Mouse (Mus musculus): ENCODE data around the gene Gm44596. TPM values are rescaled to one million over a fixed set of nuclear protein-coding genes. Genes with fewer than 3 reads are reported as not detected.

Gene Gm44596
- polyA plus RNA-seq, 1 experiment from 2014 or later, result not detected

DNA sequence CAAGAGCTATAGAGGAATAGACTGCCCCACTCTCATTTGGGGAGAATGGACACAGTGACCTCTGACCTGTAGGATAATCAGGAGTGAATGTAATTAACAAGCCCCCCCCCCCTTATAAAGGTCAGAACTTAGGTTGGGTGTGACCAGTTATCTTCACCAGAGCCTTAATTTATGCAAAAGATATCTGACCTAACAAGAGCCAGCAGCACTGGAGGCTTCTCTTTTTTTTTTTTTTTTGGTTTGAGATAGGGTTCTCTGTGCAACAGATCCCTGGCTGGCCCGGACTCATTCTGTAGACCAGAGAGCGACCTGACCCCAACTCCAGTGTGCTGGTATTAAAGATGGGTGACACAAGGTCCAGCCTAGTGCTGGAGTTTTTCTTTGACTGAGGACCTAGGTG lies 54.0 kb downstream of the Gm44596 start:
- 88% methylated on average over 2 of the region's 2 CpGs for WGBS
- no peaks in the 10 kb centered on the region for H3K27me3 ChIP-seq (ENCODE audit: control insufficient read depth, insufficient read depth, low read length)
- ATAC-seq (ENCODE audit: low FRiP score) (no peak), DNase-seq (ENCODE audit: low spot score) (no peak)
- no peak overlapping the region for H3K9ac ChIP-seq (ENCODE audit: low read depth, low read length)
- H3K27ac ChIP-seq (ENCODE audit: low read depth, low read length), result no peak overlapping the region
- H3K9me3 ChIP-seq (ENCODE audit: control insufficient read depth, low read length), result no peaks in the 10 kb centered on the region
- H3K4me1 ChIP-seq (replicated peaks; ENCODE audit: control insufficient read depth, insufficient read depth, low read length), result no peaks in the 10 kb centered on the region
- no peak overlapping the region for H3K4me2 ChIP-seq (replicated peaks; ENCODE audit: low read depth, low read length)
- H3K4me3 ChIP-seq (ENCODE audit: low read depth, low read length), result no peak overlapping the region
- H3K36me3 ChIP-seq (ENCODE audit: control insufficient read depth, insufficient read depth, low read length), result peaks cover 24% of the 10 kb centered on the region

DNA sequence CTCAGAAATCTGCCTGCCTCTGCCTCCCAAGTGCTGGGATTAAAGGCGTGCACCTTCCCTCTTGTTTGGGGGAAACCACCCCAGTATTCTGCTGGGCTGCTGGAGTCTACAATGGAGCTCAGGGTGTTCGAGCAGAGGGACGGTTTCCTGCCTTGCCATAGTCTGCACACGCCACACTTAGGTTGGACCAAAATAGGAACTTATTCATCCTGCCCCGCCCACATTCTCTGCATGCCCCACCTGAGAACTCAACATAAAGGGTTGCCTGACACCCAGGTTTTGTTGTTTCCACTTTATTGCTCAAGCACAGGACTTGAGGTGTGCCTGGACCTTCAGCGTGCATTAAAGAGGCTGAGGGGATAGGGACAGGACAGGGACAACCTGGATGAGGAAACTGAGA lies 54.5 kb downstream of the Gm44596 start:
- H3K27ac ChIP-seq (ENCODE audit: low read depth, low read length), result no peak overlapping the region
- H3K27me3 ChIP-seq (ENCODE audit: control insufficient read depth, insufficient read depth, low read length), result no peaks in the 10 kb centered on the region
- H3K4me2 ChIP-seq (replicated peaks; ENCODE audit: low read depth, low read length), result no peak overlapping the region
- no peaks in the 10 kb centered on the region for H3K4me1 ChIP-seq (replicated peaks; ENCODE audit: control insufficient read depth, insufficient read depth, low read length)
- no peak overlapping the region for H3K4me3 ChIP-seq (ENCODE audit: low read depth, low read length)
- H3K36me3 ChIP-seq (ENCODE audit: control insufficient read depth, insufficient read depth, low read length), result peaks cover 25% of the 10 kb centered on the region
- WGBS, result 92% methylated on average over 6 of the region's 6 CpGs
- DNase-seq (ENCODE audit: low spot score), result no peak
- no peaks in the 10 kb centered on the region for H3K9me3 ChIP-seq (ENCODE audit: control insufficient read depth, low read length)
- no peak for ATAC-seq (ENCODE audit: low FRiP score)
- H3K9ac ChIP-seq (ENCODE audit: low read depth, low read length), result no peak overlapping the region

DNA sequence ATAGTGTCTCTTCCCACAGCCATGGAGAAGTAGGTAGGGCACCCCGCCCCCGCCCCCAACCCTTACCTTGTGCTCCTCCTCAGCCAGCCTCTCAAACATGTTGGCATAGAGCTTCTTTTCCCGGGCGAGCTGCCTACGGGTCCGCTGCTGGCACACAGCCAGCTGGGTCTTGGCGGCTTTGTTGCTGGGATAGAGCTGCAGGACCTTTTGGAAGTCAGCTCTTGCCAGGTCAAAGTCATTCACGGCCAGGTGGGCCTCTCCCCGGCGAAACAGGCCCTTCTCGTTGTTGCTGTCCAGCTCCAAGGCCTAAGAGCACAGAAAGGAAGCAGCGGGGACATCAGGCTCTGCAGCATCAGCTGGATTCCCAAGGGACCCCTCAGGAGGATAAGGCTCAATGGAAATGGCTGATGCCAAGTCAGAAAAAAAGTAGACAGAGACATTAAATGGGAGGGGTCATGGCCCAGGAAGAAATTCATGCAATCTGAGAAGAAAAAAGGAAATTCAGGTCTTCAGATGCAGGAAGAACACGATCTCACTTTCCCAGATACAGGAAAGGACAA lies 57.1 kb downstream of the Gm44596 start:
- Histone ChIP-seq H3K4me2 (replicated peaks; ENCODE audit: low read depth, low read length) (no peak overlapping the region), H3K9ac (ENCODE audit: low read depth, low read length) (no peak overlapping the region), H3K36me3 (ENCODE audit: control insufficient read depth, insufficient read depth, low read length) (peaks cover 37% of the 10 kb centered on the region), H3K4me3 (ENCODE audit: low read depth, low read length) (no peak overlapping the region), H3K9me3 (ENCODE audit: control insufficient read depth, low read length) (no peaks in the 10 kb centered on the region), H3K4me1 (replicated peaks; ENCODE audit: control insufficient read depth, insufficient read depth, low read length) (no peaks in the 10 kb centered on the region), H3K27ac (ENCODE audit: low read depth, low read length) (no peak overlapping the region), H3K27me3 (ENCODE audit: control insufficient read depth, insufficient read depth, low read length) (no peaks in the 10 kb centered on the region)
- WGBS, result 93% methylated on average over 13 of the region's 13 CpGs
- ATAC-seq (ENCODE audit: low FRiP score) (no peak), DNase-seq (ENCODE audit: low spot score) (no peak)

DNA sequence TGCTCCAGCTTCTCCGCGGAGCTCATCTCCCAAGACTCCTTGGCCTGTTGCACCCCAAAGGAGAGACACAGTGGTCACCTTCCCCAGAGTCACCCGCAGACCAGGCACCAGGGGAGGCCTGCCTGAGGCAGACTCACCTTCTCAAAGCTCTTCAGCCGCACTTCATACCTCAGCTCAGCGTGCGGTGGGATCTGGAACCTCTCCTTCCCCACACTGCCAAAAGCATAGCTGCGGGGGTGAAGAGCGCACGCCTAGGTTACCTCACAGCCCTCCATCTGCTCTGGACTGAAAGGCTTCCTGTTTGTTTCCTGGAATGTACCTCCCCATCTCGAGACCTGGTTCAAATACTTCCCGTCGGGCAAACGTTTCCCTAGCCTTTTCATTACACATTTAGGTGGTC lies 58.3 kb downstream of the Gm44596 start:
- no peaks in the 10 kb centered on the region for H3K9me3 ChIP-seq (ENCODE audit: control insufficient read depth, low read length)
- H3K4me2 ChIP-seq (replicated peaks; ENCODE audit: low read depth, low read length), result no peak overlapping the region
- ATAC-seq (ENCODE audit: low FRiP score) (no peak), DNase-seq (ENCODE audit: low spot score) (no peak)
- peaks cover 37% of the 10 kb centered on the region for H3K36me3 ChIP-seq (ENCODE audit: control insufficient read depth, insufficient read depth, low read length)
- no peaks in the 10 kb centered on the region for H3K4me1 ChIP-seq (replicated peaks; ENCODE audit: control insufficient read depth, insufficient read depth, low read length)
- WGBS, result 93% methylated on average over 13 of the region's 13 CpGs
- no peak overlapping the region for H3K9ac ChIP-seq (ENCODE audit: low read depth, low read length)
- H3K27ac ChIP-seq (ENCODE audit: low read depth, low read length), result no peak overlapping the region
- no peaks in the 10 kb centered on the region for H3K27me3 ChIP-seq (ENCODE audit: control insufficient read depth, insufficient read depth, low read length)
- no peak overlapping the region for H3K4me3 ChIP-seq (ENCODE audit: low read depth, low read length)

DNA sequence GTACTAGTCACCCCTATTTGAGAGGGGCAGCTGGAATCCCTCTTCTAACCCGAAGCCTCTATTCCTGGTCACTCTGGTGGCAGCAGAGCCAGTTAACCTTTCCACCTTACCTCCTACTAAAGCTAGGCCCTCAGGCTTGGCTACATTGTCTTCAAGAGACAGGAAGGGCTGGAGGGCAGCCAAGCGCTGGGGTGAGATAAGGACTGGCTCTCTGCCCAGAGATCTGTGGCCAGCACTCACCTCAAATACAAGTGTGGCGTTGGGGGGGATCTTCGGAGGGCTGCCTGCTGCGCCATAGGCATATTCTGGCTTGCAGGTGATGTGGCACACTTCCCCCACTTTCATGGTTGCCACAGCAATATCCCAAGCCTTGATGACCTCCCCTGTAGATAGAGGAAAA lies 60.2 kb downstream of the Gm44596 start:
- no peak overlapping the region for H3K4me2 ChIP-seq (replicated peaks; ENCODE audit: low read depth, low read length)
- 93% methylated on average over 5 of the region's 5 CpGs for WGBS
- no peak for DNase-seq (ENCODE audit: low spot score)
- no peak overlapping the region for H3K27ac ChIP-seq (ENCODE audit: low read depth, low read length)
- ATAC-seq (ENCODE audit: low FRiP score), result no peak
- no peak overlapping the region for H3K4me3 ChIP-seq (ENCODE audit: low read depth, low read length)
- H3K36me3 ChIP-seq (ENCODE audit: control insufficient read depth, insufficient read depth, low read length), result peaks cover 31% of the 10 kb centered on the region
- H3K9me3 ChIP-seq (ENCODE audit: control insufficient read depth, low read length), result no peaks in the 10 kb centered on the region
- H3K27me3 ChIP-seq (ENCODE audit: control insufficient read depth, insufficient read depth, low read length), result no peaks in the 10 kb centered on the region
- H3K9ac ChIP-seq (ENCODE audit: low read depth, low read length), result no peak overlapping the region
- peaks cover 2% of the 10 kb centered on the region; the same call in 1 of the 2 replicates for H3K4me1 ChIP-seq (replicated peaks; ENCODE audit: control insufficient read depth, insufficient read depth, low read length)

DNA sequence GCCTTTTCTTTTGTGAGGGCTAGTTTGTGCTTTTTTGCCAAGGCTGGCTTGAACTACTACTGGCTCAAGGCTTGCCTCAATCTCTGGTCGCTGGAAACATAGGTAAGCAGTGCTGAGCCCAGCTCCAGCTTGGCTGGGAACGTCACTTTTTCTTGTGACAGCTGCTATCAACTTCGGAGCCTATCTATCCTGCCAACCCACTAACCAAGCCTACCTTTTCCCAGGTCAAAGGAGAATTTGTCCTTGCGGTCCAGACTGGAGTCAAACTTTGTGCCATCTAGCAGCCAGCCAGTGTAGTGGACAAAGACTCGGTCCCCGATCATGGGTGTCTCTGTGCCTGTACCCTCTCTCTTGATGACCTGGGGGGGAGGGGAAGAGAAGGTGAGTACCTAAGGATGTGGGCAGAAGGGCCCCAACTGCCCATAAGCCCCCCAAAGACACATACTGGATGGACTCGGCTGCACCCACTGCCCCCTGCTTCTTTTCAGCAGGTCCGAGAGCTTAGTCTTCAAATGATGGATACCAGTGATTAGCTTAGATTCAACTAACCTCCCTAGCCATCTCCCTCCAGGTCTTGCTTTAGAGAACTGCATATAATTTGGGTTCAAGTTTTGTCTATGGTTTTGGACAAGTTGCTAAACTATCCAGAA lies 61.2 kb downstream of the Gm44596 start:
- DNase-seq (ENCODE audit: low spot score), result no peak
- Histone ChIP-seq H3K9ac (ENCODE audit: low read depth, low read length) (no peak overlapping the region), H3K4me1 (replicated peaks; ENCODE audit: control insufficient read depth, insufficient read depth, low read length) (peaks cover 2% of the 10 kb centered on the region; the same call in 1 of the 2 replicates), H3K27me3 (ENCODE audit: control insufficient read depth, insufficient read depth, low read length) (no peaks in the 10 kb centered on the region), H3K36me3 (ENCODE audit: control insufficient read depth, insufficient read depth, low read length) (peaks cover 25% of the 10 kb centered on the region), H3K4me3 (ENCODE audit: low read depth, low read length) (peak overlapping the region; percentile 97; the same call in 1 of the 2 replicates), H3K9me3 (ENCODE audit: control insufficient read depth, low read length) (no peaks in the 10 kb centered on the region), H3K27ac (ENCODE audit: low read depth, low read length) (no peak overlapping the region), H3K4me2 (replicated peaks; ENCODE audit: low read depth, low read length) (peak overlapping the region; percentile 60)
- ATAC-seq (ENCODE audit: low FRiP score), result no peak
- 89% methylated on average over 8 of the region's 8 CpGs for WGBS

DNA sequence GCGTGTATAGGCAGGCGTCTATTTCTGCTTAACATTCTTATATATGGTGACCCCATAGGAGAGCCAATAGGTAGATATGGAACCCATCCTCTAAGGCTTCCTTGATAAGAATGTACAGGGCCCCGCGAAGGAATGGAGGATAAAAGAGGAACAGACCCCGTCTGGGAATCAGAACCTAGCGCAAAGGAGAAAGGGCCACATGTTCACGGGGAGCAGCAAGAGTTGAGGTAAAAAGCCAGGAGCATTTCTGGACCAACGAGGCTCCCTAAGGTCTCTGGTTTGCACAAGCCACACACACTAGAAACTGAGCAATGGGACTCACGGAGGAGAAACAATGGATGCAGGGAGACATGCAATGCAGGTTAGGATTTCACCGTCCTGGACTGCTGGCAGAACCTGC lies 62.0 kb downstream of the Gm44596 start:
- Histone ChIP-seq H3K36me3 (ENCODE audit: control insufficient read depth, insufficient read depth, low read length) (peaks cover 22% of the 10 kb centered on the region), H3K9ac (ENCODE audit: low read depth, low read length) (peak overlapping the region; percentile 96), H3K9me3 (ENCODE audit: control insufficient read depth, low read length) (no peaks in the 10 kb centered on the region), H3K4me1 (replicated peaks; ENCODE audit: control insufficient read depth, insufficient read depth, low read length) (peaks cover 2% of the 10 kb centered on the region; the same call in 1 of the 2 replicates), H3K27me3 (ENCODE audit: control insufficient read depth, insufficient read depth, low read length) (no peaks in the 10 kb centered on the region), H3K4me2 (replicated peaks; ENCODE audit: low read depth, low read length) (peak overlapping the region; percentile 60), H3K4me3 (ENCODE audit: low read depth, low read length) (peak overlapping the region; percentile 97), H3K27ac (ENCODE audit: low read depth, low read length) (peak overlapping the region; percentile 86)
- DNase-seq (ENCODE audit: low spot score) (no peak), ATAC-seq (ENCODE audit: low FRiP score) (no peak)
- WGBS, result 7% methylated on average over 10 of the region's 10 CpGs

DNA sequence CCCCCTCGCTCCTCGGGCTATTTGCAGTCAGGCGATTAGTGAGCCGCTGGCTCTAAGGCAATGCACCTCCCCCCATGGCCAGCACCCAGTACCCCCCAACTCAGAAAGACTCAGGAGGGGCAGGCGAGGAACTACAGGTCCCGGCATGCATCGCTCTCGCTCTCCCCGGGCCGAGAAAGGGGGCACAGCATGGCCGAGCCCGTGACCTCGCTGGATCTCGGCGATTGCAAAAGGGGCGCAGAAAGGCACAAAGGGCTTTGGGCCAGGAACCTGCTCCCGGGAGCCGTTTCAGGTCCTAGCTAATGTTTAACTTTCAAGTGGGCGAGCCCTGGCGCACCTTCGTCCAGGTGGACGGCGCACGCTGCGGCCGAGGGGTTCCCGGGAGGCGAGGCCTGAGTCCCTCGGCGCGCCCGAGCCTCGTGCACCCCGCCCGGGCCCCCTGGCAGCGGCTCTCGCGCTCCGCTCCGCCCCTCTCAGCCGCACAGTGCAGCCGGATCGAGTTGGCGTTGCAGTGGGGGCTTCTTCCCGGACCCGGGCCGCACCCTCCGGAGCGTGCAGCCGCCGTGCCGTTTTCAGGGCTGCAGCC lies 62.5 kb downstream of the Gm44596 start:
- peak overlapping the region; percentile 97 for H3K4me3 ChIP-seq (ENCODE audit: low read depth, low read length)
- no peaks in the 10 kb centered on the region for H3K9me3 ChIP-seq (ENCODE audit: control insufficient read depth, low read length)
- peaks cover 2% of the 10 kb centered on the region; the same call in 1 of the 2 replicates for H3K4me1 ChIP-seq (replicated peaks; ENCODE audit: control insufficient read depth, insufficient read depth, low read length)
- ATAC-seq (ENCODE audit: low FRiP score) (peak; percentile 77), DNase-seq (ENCODE audit: low spot score) (peak; percentile 77)
- under 1% methylated on average over 52 of the region's 52 CpGs for WGBS
- H3K27ac ChIP-seq (ENCODE audit: low read depth, low read length), result peak overlapping the region; percentile 86
- H3K4me2 ChIP-seq (replicated peaks; ENCODE audit: low read depth, low read length), result peak overlapping the region; percentile 60
- no peaks in the 10 kb centered on the region for H3K27me3 ChIP-seq (ENCODE audit: control insufficient read depth, insufficient read depth, low read length)
- H3K9ac ChIP-seq (ENCODE audit: low read depth, low read length), result peak overlapping the region; percentile 96
- H3K36me3 ChIP-seq (ENCODE audit: control insufficient read depth, insufficient read depth, low read length), result peaks cover 19% of the 10 kb centered on the region

Data from hindbrain, embryonic 11.5 days (tissue).